Mouse (Mus musculus): Measurements from ENCODE around the gene Aebp2. TPM values are rescaled to one million over a fixed set of nuclear protein-coding genes. Genes with fewer than 3 reads are reported as not detected.
A peak's percentile ranks its signal among the peaks of the same experiment; 100 is the strongest.

Aebp2 gene
- total RNA-seq, 2 experiments from 2014 or later: 14.3 to 22.5 TPM

- no peak for ATAC-seq (replicated peaks; ENCODE audit: low FRiP score, poor library complexity, severe bottlenecking)
Measured at GRCm38 (mm10) chr6:140682829-140683228, 60.4 kb downstream of the Aebp2 start.

DNA sequence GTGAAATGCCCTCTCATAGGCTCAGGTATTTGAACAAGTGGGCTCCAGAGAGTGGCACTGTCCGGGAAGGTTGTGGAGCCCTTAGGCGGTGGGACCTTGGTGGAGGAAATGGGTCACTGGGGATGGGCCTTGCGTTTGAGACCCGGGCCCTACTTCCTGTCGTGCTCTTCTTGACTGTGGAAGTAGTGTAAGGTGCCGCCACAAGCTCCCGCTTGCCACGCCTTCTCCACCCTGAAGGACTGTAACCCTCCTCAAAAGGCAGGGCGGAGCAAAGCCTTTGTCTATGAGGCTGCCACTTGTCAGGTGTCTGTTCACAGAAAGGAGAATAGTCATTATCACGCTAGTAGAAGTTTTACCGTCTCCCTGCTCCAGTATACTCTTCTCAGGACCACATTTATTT lies 61.9 kb downstream of the Aebp2 start:
- ATAC-seq (replicated peaks; ENCODE audit: low FRiP score, poor library complexity, severe bottlenecking): no peak

- ATAC-seq (replicated peaks; ENCODE audit: low FRiP score, poor library complexity, severe bottlenecking): no peak
Measured at GRCm38 (mm10) chr6:140689617-140690404, 67.3 kb downstream of the Aebp2 start.

DNA sequence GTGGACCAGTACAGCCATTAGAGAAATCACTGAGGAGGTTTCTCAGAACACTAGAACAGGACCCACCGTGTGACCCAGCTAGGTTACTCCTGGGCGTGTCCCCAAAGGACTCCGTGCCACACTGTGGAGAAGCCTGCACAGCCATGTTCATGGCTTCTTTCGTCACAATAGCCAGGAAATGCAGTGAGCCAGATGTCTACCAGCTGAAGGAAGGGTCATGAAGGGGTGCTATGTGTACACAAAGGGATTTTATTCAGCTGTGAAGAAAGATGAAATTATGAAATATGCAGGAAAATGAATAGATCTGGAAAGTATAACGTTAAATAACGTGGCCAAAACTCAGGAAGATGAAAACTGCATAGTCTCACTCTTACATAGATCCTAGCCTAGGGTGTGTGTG lies 69.7 kb downstream of the Aebp2 start:
- no peak for ATAC-seq (replicated peaks; ENCODE audit: low FRiP score, poor library complexity, severe bottlenecking)

- ATAC-seq (replicated peaks; ENCODE audit: low FRiP score, poor library complexity, severe bottlenecking): no peak
Measured at GRCm38 (mm10) chr6:140696192-140696879, 73.9 kb downstream of the Aebp2 start.

DNA sequence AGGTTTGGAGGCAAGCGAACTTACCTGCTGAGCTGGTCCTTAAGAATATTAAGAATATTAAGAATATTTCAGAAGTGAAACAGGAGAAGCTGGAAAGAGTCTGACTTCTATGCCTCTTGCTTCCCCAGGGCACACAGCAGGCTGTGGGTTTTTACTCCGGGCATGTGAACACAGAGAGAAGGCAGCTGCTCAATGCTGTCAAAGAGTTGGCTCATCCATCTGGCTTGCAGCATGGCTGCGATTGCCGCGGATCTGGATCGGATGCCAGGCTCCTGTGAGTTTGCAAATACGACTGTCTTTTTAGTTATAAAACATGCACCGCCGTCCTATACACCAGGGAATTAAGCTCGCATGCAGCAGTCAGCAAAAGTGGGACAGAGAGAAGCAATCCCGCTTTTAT lies 75.5 kb downstream of the Aebp2 start:
- no peak for ATAC-seq (replicated peaks; ENCODE audit: low FRiP score, poor library complexity, severe bottlenecking)

DNA sequence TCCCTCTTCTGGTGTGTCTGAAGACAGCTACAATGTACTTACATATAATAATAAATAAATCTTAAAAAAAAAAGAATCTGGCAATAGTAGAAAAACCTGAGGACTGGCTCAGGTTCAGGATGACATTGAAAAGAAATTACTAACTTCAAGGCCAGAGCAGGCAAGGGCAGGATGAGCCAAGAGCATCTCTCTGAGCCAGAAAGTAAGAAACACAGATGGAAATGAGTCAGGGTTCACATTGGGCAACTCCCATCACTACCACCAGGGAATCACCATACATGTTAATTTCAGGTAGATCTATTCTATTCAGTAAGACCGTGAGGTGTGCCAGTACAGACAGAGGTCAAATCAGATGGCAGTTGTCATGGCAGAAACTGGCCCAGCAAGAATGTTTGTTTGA lies 76.1 kb downstream of the Aebp2 start:
- ATAC-seq (replicated peaks; ENCODE audit: low FRiP score, poor library complexity, severe bottlenecking): no peak

DNA sequence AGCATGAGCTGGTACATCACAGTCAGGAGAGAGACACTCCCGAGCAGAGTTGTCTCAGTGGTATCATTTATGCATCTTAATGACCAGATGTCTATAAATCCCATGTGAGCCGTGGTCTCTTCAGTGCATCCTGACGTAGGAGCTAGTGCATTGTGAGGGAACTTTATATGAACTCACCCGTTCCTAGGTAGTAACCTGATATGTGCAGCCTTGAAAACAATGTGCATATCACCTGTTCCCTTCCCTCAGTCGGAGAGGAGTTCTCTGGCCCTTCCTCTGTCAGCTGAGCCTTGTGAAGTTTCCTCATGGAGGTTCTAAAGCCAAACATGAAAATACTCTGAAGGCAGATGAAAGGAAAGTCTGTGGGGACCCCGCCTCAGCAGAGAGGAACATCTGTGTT lies 78.8 kb downstream of the Aebp2 start:
- ATAC-seq (replicated peaks; ENCODE audit: low FRiP score, poor library complexity, severe bottlenecking): no peak

- ATAC-seq (replicated peaks; ENCODE audit: low FRiP score, poor library complexity, severe bottlenecking): no peak
Measured at GRCm38 (mm10) chr6:140705132-140705531, 82.7 kb downstream of the Aebp2 start.

DNA sequence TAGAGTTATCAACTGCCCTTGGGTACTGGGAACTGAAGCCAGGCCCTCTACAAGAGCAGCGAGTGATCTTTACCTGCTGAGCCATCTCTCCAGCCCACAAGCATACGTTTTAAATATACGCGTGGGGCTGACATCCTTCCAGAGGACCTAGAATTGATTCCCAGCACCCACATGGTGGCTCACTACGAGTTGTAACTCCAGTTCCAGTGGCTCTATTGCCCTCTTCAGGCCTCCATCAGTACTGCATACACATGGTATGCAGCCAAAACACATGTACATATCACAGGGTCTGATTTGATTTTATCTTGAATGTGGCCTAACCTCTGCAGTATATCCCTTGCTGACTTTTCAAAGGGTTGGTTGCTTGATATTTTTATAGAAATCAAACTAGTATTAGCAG lies 83.6 kb downstream of the Aebp2 start:
- no peak for ATAC-seq (replicated peaks; ENCODE audit: low FRiP score, poor library complexity, severe bottlenecking)

GRCm38 (mm10) chr6:140708059-140708458 lies 85.6 kb downstream of the Aebp2 start:
- ATAC-seq (replicated peaks; ENCODE audit: low FRiP score, poor library complexity, severe bottlenecking): no peak

DNA sequence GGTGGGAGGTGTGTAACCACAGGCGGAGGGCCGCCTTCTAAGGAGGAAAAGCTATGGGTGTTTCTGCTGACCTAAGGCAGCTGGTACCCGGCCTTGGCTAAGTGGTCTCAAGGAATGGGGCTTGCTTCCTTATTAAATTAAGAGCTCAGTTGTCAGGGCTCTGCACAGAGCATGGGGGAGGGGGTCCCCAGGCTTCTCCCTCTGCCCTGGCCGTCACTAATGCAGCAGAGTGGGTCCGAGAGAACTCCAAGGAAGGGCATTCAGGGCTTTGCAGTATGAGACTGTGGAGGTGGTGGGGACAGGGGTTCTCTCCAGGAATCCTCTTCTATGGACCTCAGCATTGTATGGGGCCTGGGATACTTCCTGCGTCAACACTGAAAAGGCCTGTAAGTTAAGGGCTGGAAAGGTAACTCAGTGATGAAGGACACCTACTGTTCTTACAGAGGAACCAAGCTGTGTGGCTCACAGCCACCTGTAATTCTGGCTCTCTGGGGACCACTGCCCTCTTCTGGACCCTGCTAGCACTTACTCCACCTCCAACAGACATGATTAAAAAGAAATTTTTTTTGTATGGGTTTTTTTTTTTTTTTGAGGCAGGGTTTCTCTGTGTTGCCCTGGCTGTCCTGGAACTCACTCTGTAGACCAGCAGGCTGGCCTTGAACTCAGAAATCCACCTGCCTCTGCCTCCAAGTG lies 87.1 kb downstream of the Aebp2 start:
- ATAC-seq (replicated peaks; ENCODE audit: low FRiP score, poor library complexity, severe bottlenecking): no peak; the same call in 1 of the 2 replicates

GRCm38 (mm10) chr6:140712754-140713153 lies 90.3 kb downstream of the Aebp2 start:
- ATAC-seq (replicated peaks; ENCODE audit: low FRiP score, poor library complexity, severe bottlenecking): 0 out of 2 replicates have a peak, but pooled peaks have one; percentile 53

DNA sequence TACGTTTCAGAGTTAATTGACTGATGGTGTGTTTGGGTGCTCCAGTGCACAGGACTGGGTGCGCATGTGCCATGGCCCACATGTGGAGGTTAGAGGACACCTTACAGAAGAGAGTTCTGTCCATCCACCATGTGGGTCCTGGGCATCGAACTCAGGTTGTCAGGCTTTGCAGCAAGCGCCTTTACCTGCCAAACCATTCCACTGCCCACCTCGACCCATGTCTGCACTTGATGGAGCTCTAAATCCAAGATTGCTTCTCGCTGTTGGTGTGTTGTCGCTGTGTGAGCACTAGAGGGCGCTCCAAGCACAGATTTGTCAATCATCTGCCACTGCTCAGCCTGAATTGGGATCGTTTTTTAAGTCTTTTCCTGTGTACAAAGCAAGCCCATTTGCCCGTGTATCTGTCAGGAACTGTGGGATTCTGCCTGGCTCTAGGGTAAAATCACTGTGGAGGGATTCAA lies 92.5 kb downstream of the Aebp2 start:
- ATAC-seq (replicated peaks; ENCODE audit: low FRiP score, poor library complexity, severe bottlenecking): no peak

GRCm38 (mm10) chr6:140722058-140722457 lies 99.6 kb downstream of the Aebp2 start:
- ATAC-seq (replicated peaks; ENCODE audit: low FRiP score, poor library complexity, severe bottlenecking): no peak

Other genes with a start within 250 kb of the Aebp2 start
- gene Plekha5, start 198.6 kb upstream of the Aebp2 start, total RNA-seq (2015; ENCODE audit: low replicate concordance): 0.72 TPM in 1 of 2 replicates, not detected in the other
- gene Plekha5, start 198.6 kb upstream of the Aebp2 start, total RNA-seq (2017; ENCODE audit: low replicate concordance): 1.0 and 1.7 TPM in 2 replicates
- gene Gm11077, start 106.6 kb downstream of the Aebp2 start, total RNA-seq (2015; ENCODE audit: low replicate concordance): not detected in 2 replicates
- gene Gm11077, start 106.6 kb downstream of the Aebp2 start, total RNA-seq (2017; ENCODE audit: low replicate concordance): not detected in 2 replicates

Measured in erythroid progenitor cell, adult 5-6 weeks (primary cell).